Mouse (Mus musculus): Measurements from ENCODE around the gene Ier5l. TPM values are rescaled to one million over a fixed set of nuclear protein-coding genes. Genes with fewer than 3 reads are reported as not detected.

The Ier5l gene
- polyA plus RNA-seq, 1 experiment from 2014 or later: 1.6 TPM

DNA sequence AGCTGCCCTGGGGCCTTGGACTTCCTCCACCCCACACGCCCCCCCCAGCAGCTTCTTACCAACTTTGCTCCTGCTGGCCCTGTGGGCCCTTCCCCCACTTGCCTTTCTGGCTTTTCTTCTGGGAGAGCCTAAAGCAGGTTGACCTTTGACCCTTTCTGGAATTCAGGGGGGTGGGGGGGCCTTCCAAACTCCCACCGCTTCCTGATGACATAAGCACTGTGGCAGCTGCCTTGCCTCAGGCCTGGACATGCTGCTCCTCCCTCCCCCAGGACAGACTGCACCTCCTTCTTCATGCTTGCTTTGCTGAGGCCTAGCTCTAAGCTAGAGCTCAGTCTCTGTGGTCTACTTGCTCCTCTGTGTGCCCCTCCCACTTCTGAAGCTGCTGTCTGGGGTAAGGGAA lies 28.7 kb downstream of the Ier5l start:
- peaks cover 32% of the 10 kb centered on the region for H3K36me3 ChIP-seq
- peak; percentile 56 for ATAC-seq
- WGBS: 27% methylated on average over 2 of the region's 2 CpGs

GRCm38 (mm10) chr2:30444450-30444849 lies 29.6 kb downstream of the Ier5l start:
- peaks cover 73% of the 10 kb centered on the region for H3K4me1 ChIP-seq (replicated peaks)
- H3K27ac ChIP-seq: peak overlapping the region; percentile 98
- 0 out of 2 replicates have a peak overlapping the region, but pooled peaks have one; percentile 24 for H3K9ac ChIP-seq
- no peak overlapping the region for H3K4me3 ChIP-seq (replicated peaks)
- no peak for ATAC-seq
- H3K36me3 ChIP-seq: peaks cover 30% of the 10 kb centered on the region
- peak overlapping the region; percentile 66 for H3K4me2 ChIP-seq (replicated peaks)
- H3K9me3 ChIP-seq: no peaks in the 10 kb centered on the region
- H3K27me3 ChIP-seq (replicated peaks): no peaks in the 10 kb centered on the region

More for the DNA sequence above, 28.7 kb downstream of the Ier5l start:
- Histone ChIP-seq H3K27me3 (replicated peaks) (no peaks in the 10 kb centered on the region), H3K4me2 (replicated peaks) (peak overlapping the region; percentile 26), H3K4me1 (replicated peaks) (peaks cover 64% of the 10 kb centered on the region), H3K9me3 (no peaks in the 10 kb centered on the region), H3K27ac (peak overlapping the region; percentile 98), H3K9ac (peak overlapping the region; percentile 24; the same call in 1 of the 2 replicates), H3K4me3 (replicated peaks) (no peak overlapping the region)

DNA sequence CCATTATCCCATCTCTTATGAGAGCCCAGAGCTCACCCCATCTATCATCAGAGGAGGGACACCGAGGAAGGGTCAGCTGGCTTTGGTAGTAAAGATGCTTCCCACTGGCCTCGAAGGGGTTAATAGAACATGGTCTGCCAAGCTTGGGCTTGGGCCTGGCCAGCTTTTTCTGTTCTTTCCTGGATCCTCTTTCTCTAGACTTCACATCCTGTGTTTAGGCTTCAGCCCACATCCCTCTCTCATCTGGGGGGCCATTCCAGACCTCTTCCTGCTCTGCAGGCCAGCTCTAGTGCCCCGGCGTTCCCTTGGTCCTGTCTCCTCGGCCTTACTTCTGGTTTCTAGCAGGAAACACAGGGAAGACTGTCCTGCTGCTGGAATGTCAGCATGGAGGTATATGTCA lies 30.0 kb downstream of the Ier5l start:
- Histone ChIP-seq H3K36me3 (peaks cover 30% of the 10 kb centered on the region; the same call in 1 of the 2 replicates), H3K9ac (no peak overlapping the region), H3K9me3 (no peaks in the 10 kb centered on the region), H3K4me2 (replicated peaks) (peak overlapping the region; percentile 66), H3K27me3 (replicated peaks) (no peaks in the 10 kb centered on the region), H3K4me3 (replicated peaks) (no peak overlapping the region), H3K4me1 (replicated peaks) (peaks cover 73% of the 10 kb centered on the region), H3K27ac (peak overlapping the region; percentile 98)
- whole genome bisulfite sequencing: 39% methylated on average over 5 of the region's 5 CpGs
- ATAC-seq: no peak

- Histone ChIP-seq H3K4me2 (replicated peaks) (peak overlapping the region; percentile 66), H3K27ac (peak overlapping the region; percentile 98), H3K27me3 (replicated peaks) (no peaks in the 10 kb centered on the region), H3K4me3 (replicated peaks) (no peak overlapping the region), H3K4me1 (replicated peaks) (peaks cover 73% of the 10 kb centered on the region), H3K9ac (0 out of 2 replicates have a peak overlapping the region, but pooled peaks have one; percentile 40), H3K36me3 (peaks cover 35% of the 10 kb centered on the region), H3K9me3 (no peaks in the 10 kb centered on the region)
- no peak for ATAC-seq
- WGBS: 34% methylated on average over 4 of the region's 4 CpGs
Measured at GRCm38 (mm10) chr2:30443281-30443680, 30.7 kb downstream of the Ier5l start.

DNA sequence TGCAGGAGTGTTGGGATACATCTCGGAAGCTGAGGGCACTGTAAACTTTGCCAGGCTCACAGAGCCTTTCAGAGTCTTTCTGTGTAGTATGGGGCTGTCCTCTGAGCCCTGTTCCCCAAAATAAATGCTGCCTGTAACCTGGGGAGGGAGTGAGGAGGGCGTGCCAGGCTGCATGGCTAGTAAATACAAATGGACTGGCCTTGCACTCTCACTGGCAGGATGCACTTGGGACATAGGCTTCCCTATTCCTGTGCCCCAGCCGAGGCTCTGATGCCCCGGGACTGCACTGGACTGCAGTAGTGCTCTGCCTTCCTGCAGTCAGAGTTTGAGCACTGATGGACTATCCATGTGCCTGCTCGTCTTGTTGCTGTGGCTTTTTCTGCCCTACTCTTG lies 31.5 kb downstream of the Ier5l start:
- peaks cover 73% of the 10 kb centered on the region for H3K4me1 ChIP-seq (replicated peaks)
- WGBS: 24% methylated on average over 5 of the region's 5 CpGs

DNA sequence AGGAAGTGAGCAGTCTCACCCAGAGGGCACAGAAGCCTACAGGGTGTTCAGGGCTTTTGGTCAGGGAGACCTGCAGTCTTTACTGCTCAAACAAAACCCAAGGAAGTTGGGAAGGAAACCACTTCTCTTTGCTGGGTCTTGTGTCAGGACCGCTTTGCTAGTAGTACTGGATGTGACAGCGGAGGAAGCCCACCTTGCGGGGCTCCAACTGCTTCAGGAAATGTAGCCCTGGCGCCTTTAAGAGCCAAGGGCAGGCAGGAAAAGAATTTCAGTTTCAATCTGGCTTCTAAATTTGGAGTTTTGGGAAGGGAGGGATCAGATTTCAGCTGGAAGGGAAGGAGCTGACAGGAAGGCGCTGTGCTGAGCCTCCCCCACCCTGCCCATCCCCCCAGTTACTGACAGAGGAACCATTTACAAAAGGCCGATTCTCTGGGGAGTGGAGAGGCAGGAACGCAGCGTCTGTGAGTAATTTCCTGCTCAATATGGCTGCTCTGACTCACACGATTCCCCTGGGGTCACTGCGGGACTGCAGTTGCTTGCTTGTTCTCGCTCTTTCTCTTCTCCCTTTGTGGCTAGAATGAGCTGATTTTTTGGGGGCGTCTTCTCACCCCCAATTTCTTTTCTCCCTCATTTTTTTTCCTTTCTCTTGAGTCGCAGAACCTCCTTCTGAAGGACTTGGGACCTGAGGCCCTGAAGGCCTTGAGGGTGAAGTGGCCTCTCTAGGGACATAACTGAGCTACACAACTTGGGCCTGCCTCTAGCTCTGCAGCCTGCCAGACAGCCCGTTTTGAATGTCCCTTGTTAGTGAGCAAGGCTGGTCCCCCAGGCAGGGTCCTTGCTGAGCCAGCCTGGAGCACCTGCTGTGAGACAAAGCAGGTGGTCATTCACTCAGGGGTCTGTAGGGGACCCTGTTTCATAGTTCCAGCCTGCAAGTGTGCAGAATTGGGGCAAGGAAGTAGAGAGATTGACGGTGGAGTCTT lies 32.2 kb downstream of the Ier5l start:
- H3K36me3 ChIP-seq: peaks cover 39% of the 10 kb centered on the region
- H3K4me3 ChIP-seq (replicated peaks): peak overlapping the region; percentile 29
- 8% methylated on average over 15 of the region's 15 CpGs for WGBS
- H3K4me2 ChIP-seq (replicated peaks): peak overlapping the region; percentile 66
- H3K27ac ChIP-seq: peak overlapping the region; percentile 98
- ATAC-seq: peak; percentile 70
- H3K9ac ChIP-seq: peak overlapping the region; percentile 40
- no peaks in the 10 kb centered on the region for H3K9me3 ChIP-seq
- peaks cover 69% of the 10 kb centered on the region for H3K4me1 ChIP-seq (replicated peaks)
- H3K27me3 ChIP-seq (replicated peaks): no peaks in the 10 kb centered on the region

More for the DNA sequence above, 31.5 kb downstream of the Ier5l start:
- Histone ChIP-seq H3K27me3 (replicated peaks) (no peaks in the 10 kb centered on the region), H3K27ac (peak overlapping the region; percentile 98), H3K4me2 (replicated peaks) (peak overlapping the region; percentile 66), H3K4me3 (replicated peaks) (peak overlapping the region; percentile 29), H3K9me3 (no peaks in the 10 kb centered on the region), H3K9ac (peak overlapping the region; percentile 40), H3K36me3 (peaks cover 41% of the 10 kb centered on the region)
- no peak for ATAC-seq

- no peak overlapping the region for H3K4me3 ChIP-seq (replicated peaks)
Measured at GRCm38 (mm10) chr2:30440701-30441517, 33.1 kb downstream of the Ier5l start.

GRCm38 (mm10) chr2:30440211-30440700 lies 33.8 kb downstream of the Ier5l start:
- H3K36me3 ChIP-seq: peaks cover 33% of the 10 kb centered on the region
- WGBS: 33% methylated on average over 3 of the region's 3 CpGs

More at GRCm38 (mm10) chr2:30440701-30441517, 33.1 kb downstream of the Ier5l start:
- Histone ChIP-seq H3K4me2 (replicated peaks) (peak overlapping the region; percentile 66), H3K9me3 (no peaks in the 10 kb centered on the region), H3K4me1 (replicated peaks) (peaks cover 65% of the 10 kb centered on the region), H3K9ac (peak overlapping the region; percentile 40; the same call in 1 of the 2 replicates), H3K27me3 (replicated peaks) (no peaks in the 10 kb centered on the region), H3K27ac (peak overlapping the region; percentile 98), H3K36me3 (peaks cover 34% of the 10 kb centered on the region)
- WGBS: 11% methylated on average over 12 of the region's 12 CpGs
- ATAC-seq: peak; percentile 52

GRCm38 (mm10) chr2:30439631-30440030 lies 34.4 kb downstream of the Ier5l start:
- Histone ChIP-seq H3K9ac (peak overlapping the region; percentile 1; the same call in 1 of the 2 replicates), H3K9me3 (no peaks in the 10 kb centered on the region), H3K4me1 (replicated peaks) (peaks cover 53% of the 10 kb centered on the region), H3K27me3 (replicated peaks) (no peaks in the 10 kb centered on the region), H3K4me3 (replicated peaks) (no peak overlapping the region), H3K27ac (peak overlapping the region; percentile 98), H3K36me3 (peaks cover 35% of the 10 kb centered on the region), H3K4me2 (replicated peaks) (no peak overlapping the region)
- WGBS: 92% methylated on average over 6 of the region's 6 CpGs
- no peak for ATAC-seq

More at GRCm38 (mm10) chr2:30440211-30440700, 33.8 kb downstream of the Ier5l start:
- Histone ChIP-seq H3K27me3 (replicated peaks) (no peaks in the 10 kb centered on the region), H3K4me2 (replicated peaks) (no peak overlapping the region), H3K27ac (peak overlapping the region; percentile 98), H3K4me3 (replicated peaks) (no peak overlapping the region), H3K9ac (peak overlapping the region; percentile 1), H3K9me3 (no peaks in the 10 kb centered on the region), H3K4me1 (replicated peaks) (peaks cover 59% of the 10 kb centered on the region)
- ATAC-seq: no peak

GRCm38 (mm10) chr2:30437791-30438190 lies 36.2 kb downstream of the Ier5l start:
- Histone ChIP-seq H3K36me3 (peaks cover 44% of the 10 kb centered on the region), H3K4me2 (replicated peaks) (no peak overlapping the region), H3K4me1 (replicated peaks) (peaks cover 35% of the 10 kb centered on the region), H3K9ac (no peak overlapping the region), H3K27ac (no peak overlapping the region), H3K4me3 (replicated peaks) (no peak overlapping the region), H3K27me3 (replicated peaks) (no peaks in the 10 kb centered on the region), H3K9me3 (no peaks in the 10 kb centered on the region)
- ATAC-seq: no peak
- whole genome bisulfite sequencing: 89% methylated on average over 4 of the region's 4 CpGs

DNA sequence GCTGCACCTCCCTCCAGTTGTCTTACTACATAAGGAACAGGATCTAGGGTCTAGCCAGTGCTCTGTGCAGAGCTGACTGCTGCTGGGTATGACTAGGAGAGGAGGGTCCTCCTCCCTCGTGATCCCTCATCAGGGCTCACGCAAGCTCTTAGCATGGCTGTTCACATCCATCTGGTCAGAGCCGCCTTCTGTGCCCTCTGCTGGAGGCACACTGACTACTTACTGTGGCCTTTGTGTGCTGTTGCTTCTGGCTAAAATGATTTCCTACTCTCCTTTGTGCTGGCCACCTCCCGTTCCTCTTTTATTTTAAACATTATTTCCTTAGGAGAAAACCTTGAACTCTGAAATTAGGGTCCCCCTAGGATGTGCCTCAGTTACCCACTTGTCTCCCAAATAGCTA lies 37.2 kb downstream of the Ier5l start:
- no peak overlapping the region for H3K9ac ChIP-seq
- H3K27me3 ChIP-seq (replicated peaks): no peaks in the 10 kb centered on the region
- 79% methylated on average over 4 of the region's 4 CpGs for WGBS
- ATAC-seq: no peak
- H3K27ac ChIP-seq: no peak overlapping the region
- H3K4me2 ChIP-seq (replicated peaks): no peak overlapping the region
- peaks cover 50% of the 10 kb centered on the region for H3K36me3 ChIP-seq
- H3K4me3 ChIP-seq (replicated peaks): no peak overlapping the region
- H3K4me1 ChIP-seq (replicated peaks): peaks cover 25% of the 10 kb centered on the region
- H3K9me3 ChIP-seq: no peaks in the 10 kb centered on the region

DNA sequence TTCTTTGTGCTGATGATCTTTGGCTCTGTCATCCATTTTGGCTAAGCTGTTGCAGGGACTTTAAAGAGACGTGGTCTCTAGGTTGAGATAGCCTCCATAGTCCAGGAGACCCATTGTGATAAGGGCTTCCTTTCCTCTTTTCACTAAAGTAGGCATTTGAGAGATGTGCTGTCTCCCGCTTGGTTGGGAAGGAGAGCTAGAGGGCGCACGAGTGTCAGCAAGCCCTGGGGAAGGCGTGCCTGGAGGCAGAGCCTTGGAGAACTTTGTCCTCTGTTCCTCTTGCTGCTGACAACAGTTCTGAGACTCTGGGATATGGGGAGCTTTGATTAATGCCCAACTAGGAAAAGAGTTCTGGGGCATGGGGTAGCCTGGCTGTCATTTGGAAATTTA lies 37.9 kb downstream of the Ier5l start:
- Histone ChIP-seq H3K27ac (0 out of 2 replicates have a peak overlapping the region, but pooled peaks have one; percentile 6), H3K36me3 (peaks cover 53% of the 10 kb centered on the region), H3K4me2 (replicated peaks) (no peak overlapping the region), H3K9me3 (no peaks in the 10 kb centered on the region), H3K9ac (no peak overlapping the region), H3K4me1 (replicated peaks) (peaks cover 20% of the 10 kb centered on the region), H3K4me3 (replicated peaks) (no peak overlapping the region), H3K27me3 (replicated peaks) (no peaks in the 10 kb centered on the region)
- 65% methylated on average over 5 of the region's 5 CpGs for WGBS
- ATAC-seq: peak; percentile 63

Data from intestine, embryonic 15.5 days (tissue).